Mouse (Mus musculus): Measurements from ENCODE around the gene Rbm47. TPM values are rescaled to one million over a fixed set of nuclear protein-coding genes. Genes with fewer than 3 reads are reported as not detected.
A peak's percentile ranks its signal among the peaks of the same experiment; 100 is the strongest.

The Rbm47 gene
- 7.6 and 8.9 TPM in 2 replicates for polyA plus RNA-seq (2015; fragmentation: Nextera tagmentation; extraction: Ambion mirVana)

DNA sequence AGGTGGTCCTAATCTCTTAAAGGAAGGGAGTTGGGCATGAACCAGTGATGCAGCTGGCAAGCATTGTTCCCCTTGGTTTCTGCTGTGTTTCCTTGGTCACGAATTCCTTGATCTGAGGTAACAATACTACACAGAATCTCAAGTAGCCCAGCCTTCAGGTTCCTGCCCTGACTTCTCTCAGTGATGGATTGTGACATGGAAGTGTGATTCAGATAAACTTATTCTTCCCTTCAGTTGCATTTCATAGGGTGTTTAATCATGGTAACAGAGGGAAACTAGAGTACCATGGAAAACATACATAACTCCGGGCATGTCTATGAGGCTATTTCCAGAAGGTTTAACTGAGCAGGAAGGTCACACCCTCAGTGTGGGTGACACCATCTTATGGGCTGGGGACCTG is at the start of gene Rbm47:
TSS of gene Rbm47 (minus strand) at position 101 of the 400 bp plus-strand sequence.
- no peak within 1 kb of the TSS for H3K4me3 ChIP-seq
- 80% methylated on average over 2 of the region's 2 CpGs for WGBS
- H3K9ac ChIP-seq = no peak within 1 kb of the TSS
- H3K9me3 ChIP-seq = no peaks in the 10 kb centered on the region
- H3K4me2 ChIP-seq = no peak within 1 kb of the TSS
- no peaks in the 10 kb centered on the region for H3K27me3 ChIP-seq
- no peak for ATAC-seq (ENCODE audit: insufficient number of reproducible peaks, low FRiP score, low TSS enrichment, low read depth)
- H3K36me3 ChIP-seq = no peaks in the 10 kb centered on the region
- H3K4me1 ChIP-seq = no peaks in the 10 kb centered on the region
- no peak within 1 kb of the TSS for H3K27ac ChIP-seq

DNA sequence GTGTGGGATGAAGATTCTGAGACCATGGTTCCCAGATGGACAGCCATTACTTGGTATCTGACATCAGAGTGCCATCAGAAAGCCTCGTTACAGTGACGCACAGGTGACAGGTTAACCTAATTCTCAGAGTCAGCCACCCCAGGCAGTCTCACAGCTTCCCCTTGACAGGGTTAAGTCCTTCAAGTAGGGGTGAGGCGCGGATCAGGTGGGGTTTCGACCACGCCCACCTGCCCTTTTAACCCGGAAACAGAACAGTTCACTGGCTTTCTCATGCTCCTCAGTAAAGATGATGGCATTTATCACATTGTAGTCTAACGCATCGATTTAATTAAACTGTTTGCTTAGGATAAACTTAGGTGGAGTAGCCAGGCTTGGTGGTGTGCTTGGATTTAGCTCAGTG is 47.7 kb upstream of the Rbm47 start:
- no peaks in the 10 kb centered on the region for H3K9me3 ChIP-seq
- WGBS = 79% methylated on average over 9 of the region's 9 CpGs
- no peaks in the 10 kb centered on the region for H3K36me3 ChIP-seq
- H3K4me2 ChIP-seq = no peak overlapping the region
- no peak overlapping the region for H3K4me3 ChIP-seq
- no peaks in the 10 kb centered on the region for H3K27me3 ChIP-seq
- ATAC-seq (ENCODE audit: insufficient number of reproducible peaks, low FRiP score, low TSS enrichment, low read depth) = no peak
- no peak overlapping the region for H3K9ac ChIP-seq
- no peak overlapping the region for H3K27ac ChIP-seq
- peaks cover 16% of the 10 kb centered on the region for H3K4me1 ChIP-seq

DNA sequence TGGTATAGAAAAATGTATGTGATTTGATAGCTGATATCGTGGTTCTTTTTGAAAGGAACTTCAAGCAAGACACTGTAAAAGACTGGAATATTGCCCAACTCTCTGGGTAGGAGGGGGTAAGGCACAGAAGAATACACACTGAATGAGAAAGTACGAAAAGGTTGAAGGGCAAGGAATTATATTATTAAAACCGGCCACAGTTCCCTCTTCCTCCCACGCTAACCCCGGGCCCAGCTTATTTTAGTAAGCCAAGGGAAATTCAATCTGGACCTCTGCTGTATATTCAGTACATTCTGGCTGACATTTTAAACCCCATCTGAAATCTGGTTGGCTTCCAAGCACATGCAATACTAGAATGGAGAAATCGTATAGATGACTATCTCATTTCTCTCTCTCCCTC is 46.8 kb upstream of the Rbm47 start:
- no peaks in the 10 kb centered on the region for H3K9me3 ChIP-seq
- no peaks in the 10 kb centered on the region for H3K27me3 ChIP-seq
- 44% methylated on average over 6 of the region's 6 CpGs for WGBS
- H3K4me2 ChIP-seq = no peak overlapping the region
- no peak overlapping the region for H3K9ac ChIP-seq
- peaks cover 16% of the 10 kb centered on the region for H3K4me1 ChIP-seq
- no peak overlapping the region for H3K27ac ChIP-seq
- ATAC-seq (ENCODE audit: insufficient number of reproducible peaks, low FRiP score, low TSS enrichment, low read depth) = no peak
- no peak overlapping the region for H3K4me3 ChIP-seq
- no peaks in the 10 kb centered on the region for H3K36me3 ChIP-seq

GRCm38 (mm10) chr5:66215569-66216277 is 42.8 kb upstream of the Rbm47 start:
- H3K36me3 ChIP-seq = no peaks in the 10 kb centered on the region
- H3K27me3 ChIP-seq = no peaks in the 10 kb centered on the region
- WGBS = 54% methylated on average over 10 of the region's 10 CpGs
- H3K27ac ChIP-seq = no peak overlapping the region
- H3K9ac ChIP-seq = no peak overlapping the region
- no peaks in the 10 kb centered on the region for H3K9me3 ChIP-seq
- H3K4me1 ChIP-seq = peaks cover 16% of the 10 kb centered on the region
- H3K4me2 ChIP-seq = no peak overlapping the region
- ATAC-seq (ENCODE audit: insufficient number of reproducible peaks, low FRiP score, low TSS enrichment, low read depth) = no peak
- H3K4me3 ChIP-seq = no peak overlapping the region

DNA sequence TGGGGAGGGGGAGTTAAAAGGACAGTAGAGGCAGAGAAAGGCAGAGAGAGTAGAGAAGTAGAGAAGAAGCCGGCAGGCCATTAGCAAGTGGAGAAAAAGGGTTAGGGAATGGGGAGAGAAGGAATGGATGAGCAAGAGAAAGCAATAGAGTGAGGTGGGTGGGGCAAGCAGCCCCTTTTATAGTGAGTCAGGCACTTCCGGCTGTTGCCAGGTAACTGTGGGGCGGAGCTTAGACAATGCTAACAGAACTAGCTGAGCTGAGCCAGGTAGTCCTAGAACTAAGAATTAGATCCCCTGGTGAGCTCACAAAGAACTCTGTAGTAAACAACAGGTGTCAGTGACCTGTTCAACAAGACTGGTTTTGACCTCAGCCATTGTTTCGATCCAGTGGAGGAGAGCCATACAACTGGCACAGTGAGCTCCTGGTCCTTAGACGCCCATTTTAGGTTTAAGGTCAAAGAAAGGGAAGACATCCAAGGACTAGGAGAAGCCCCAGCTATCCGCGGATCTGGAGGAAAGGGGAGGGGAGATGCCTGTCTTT is 41.5 kb upstream of the Rbm47 start:
- no peak overlapping the region for H3K9ac ChIP-seq
- WGBS = 68% methylated on average over 7 of the region's 7 CpGs
- no peak overlapping the region for H3K4me2 ChIP-seq
- no peak overlapping the region for H3K27ac ChIP-seq
- no peak for ATAC-seq (ENCODE audit: insufficient number of reproducible peaks, low FRiP score, low TSS enrichment, low read depth)
- peaks cover 7% of the 10 kb centered on the region for H3K4me1 ChIP-seq
- H3K9me3 ChIP-seq = no peaks in the 10 kb centered on the region
- no peaks in the 10 kb centered on the region for H3K27me3 ChIP-seq
- no peaks in the 10 kb centered on the region for H3K36me3 ChIP-seq
- H3K4me3 ChIP-seq = no peak overlapping the region

DNA sequence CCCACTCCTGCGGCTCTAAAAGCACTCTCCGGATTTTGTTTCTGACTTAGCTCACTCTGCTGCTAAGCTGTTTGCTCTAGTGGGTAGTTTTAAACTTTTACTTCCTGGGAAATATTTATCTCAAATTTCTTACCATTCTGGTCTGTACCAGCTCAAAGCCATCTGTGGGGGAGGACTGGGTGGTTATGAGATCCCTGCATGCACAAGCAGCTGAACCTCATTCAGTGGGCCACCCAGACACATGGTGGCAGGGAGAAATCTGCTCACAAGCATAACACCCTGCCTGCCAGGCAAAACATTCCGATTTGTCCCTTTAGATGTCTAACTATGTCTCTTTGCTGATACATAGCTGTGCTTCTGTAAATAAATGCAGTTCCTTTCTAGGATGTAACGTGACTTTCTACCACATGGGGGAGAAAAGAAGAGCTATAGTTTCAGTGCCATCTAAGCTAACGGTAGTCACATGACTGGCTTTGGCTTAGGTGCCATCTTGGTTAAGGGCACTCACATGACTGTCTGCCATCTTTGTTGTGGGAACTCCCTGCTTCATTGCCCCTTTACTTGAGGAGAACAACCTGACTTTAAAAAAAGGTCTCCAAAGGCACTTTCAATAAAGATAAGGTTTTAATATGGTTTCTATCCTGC is 36.7 kb upstream of the Rbm47 start:
- no peaks in the 10 kb centered on the region for H3K36me3 ChIP-seq
- H3K9me3 ChIP-seq = no peaks in the 10 kb centered on the region
- H3K27ac ChIP-seq = 0 out of 2 replicates have a peak overlapping the region, but pooled peaks have one; percentile 24
- no peaks in the 10 kb centered on the region for H3K4me1 ChIP-seq
- ATAC-seq (ENCODE audit: insufficient number of reproducible peaks, low FRiP score, low TSS enrichment, low read depth) = no peak
- H3K27me3 ChIP-seq = no peaks in the 10 kb centered on the region
- no peak overlapping the region for H3K4me2 ChIP-seq
- 65% methylated on average over 5 of the region's 5 CpGs for WGBS
- H3K9ac ChIP-seq = no peak overlapping the region
- H3K4me3 ChIP-seq = no peak overlapping the region

DNA sequence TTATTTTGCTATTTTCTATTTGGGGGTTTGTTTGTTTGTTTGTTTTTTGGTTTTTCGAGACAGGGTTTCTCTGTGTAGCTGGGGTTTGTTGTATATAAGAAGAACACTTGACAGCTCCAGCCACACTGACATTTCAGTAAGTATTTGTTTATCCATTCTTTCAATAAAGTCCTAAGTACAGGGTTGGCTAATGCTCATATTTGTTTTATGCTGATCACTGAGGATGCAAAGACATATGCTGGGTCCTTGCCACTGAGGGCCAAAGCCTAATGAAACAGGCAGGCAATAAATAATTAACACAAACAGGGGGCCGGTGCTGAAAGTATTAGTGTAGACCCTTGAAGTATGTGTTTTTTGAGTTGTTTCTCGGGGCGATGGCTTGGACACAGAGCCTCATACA is 32.0 kb upstream of the Rbm47 start:
- ATAC-seq (ENCODE audit: insufficient number of reproducible peaks, low FRiP score, low TSS enrichment, low read depth) = no peak
- Histone ChIP-seq H3K27me3 (no peaks in the 10 kb centered on the region), H3K9ac (no peak overlapping the region), H3K27ac (no peak overlapping the region), H3K4me2 (no peak overlapping the region), H3K9me3 (no peaks in the 10 kb centered on the region), H3K4me3 (no peak overlapping the region), H3K36me3 (no peaks in the 10 kb centered on the region), H3K4me1 (no peaks in the 10 kb centered on the region)
- 72% methylated on average over 4 of the region's 4 CpGs for WGBS

GRCm38 (mm10) chr5:66203424-66203823 is 30.5 kb upstream of the Rbm47 start:
- no peak overlapping the region for H3K4me3 ChIP-seq
- H3K27ac ChIP-seq = no peak overlapping the region
- WGBS = 83% methylated on average over 1 of the region's 1 CpGs
- no peaks in the 10 kb centered on the region for H3K27me3 ChIP-seq
- H3K4me2 ChIP-seq = no peak overlapping the region
- no peaks in the 10 kb centered on the region for H3K36me3 ChIP-seq
- no peak for ATAC-seq (ENCODE audit: insufficient number of reproducible peaks, low FRiP score, low TSS enrichment, low read depth)
- no peak overlapping the region for H3K9ac ChIP-seq
- H3K9me3 ChIP-seq = no peaks in the 10 kb centered on the region
- no peaks in the 10 kb centered on the region for H3K4me1 ChIP-seq

DNA sequence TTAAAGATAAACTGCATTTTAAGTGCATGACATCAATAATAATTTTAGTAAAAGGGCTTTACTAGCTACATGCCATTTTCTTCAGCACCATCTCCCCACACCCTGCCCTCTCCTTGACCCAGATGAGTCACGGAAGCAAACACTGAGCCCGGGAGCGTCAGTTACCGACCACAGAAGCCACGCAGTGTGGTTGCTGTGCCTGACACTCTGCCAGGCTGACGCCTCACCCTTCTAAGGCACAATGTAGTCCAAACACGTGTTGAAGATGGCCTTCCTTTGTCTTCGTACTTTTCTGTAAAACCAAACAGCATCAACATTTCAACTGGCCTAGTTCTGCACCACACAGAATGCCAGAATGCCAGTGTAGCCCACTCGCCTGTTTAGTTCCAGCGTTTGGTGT is 27.1 kb upstream of the Rbm47 start:
- 69% methylated on average over 10 of the region's 10 CpGs for WGBS
- H3K36me3 ChIP-seq = no peaks in the 10 kb centered on the region
- no peaks in the 10 kb centered on the region for H3K4me1 ChIP-seq
- ATAC-seq (ENCODE audit: insufficient number of reproducible peaks, low FRiP score, low TSS enrichment, low read depth) = no peak
- H3K9ac ChIP-seq = no peak overlapping the region
- no peak overlapping the region for H3K4me2 ChIP-seq
- no peak overlapping the region for H3K27ac ChIP-seq
- H3K9me3 ChIP-seq = no peaks in the 10 kb centered on the region
- H3K4me3 ChIP-seq = no peak overlapping the region
- H3K27me3 ChIP-seq = no peaks in the 10 kb centered on the region

- no peaks in the 10 kb centered on the region for H3K36me3 ChIP-seq
- H3K9ac ChIP-seq = no peak overlapping the region
- H3K9me3 ChIP-seq = no peaks in the 10 kb centered on the region
- 75% methylated on average over 10 of the region's 10 CpGs for WGBS
- no peaks in the 10 kb centered on the region for H3K27me3 ChIP-seq
- no peak for ATAC-seq (ENCODE audit: insufficient number of reproducible peaks, low FRiP score, low TSS enrichment, low read depth)
- H3K4me2 ChIP-seq = no peak overlapping the region
- no peak overlapping the region for H3K27ac ChIP-seq
- no peaks in the 10 kb centered on the region for H3K4me1 ChIP-seq
- H3K4me3 ChIP-seq = no peak overlapping the region
Measured at GRCm38 (mm10) chr5:66195323-66195722, 22.4 kb upstream of the Rbm47 start.

- Histone ChIP-seq H3K36me3 (no peaks in the 10 kb centered on the region), H3K4me2 (no peak overlapping the region), H3K9me3 (no peaks in the 10 kb centered on the region), H3K9ac (no peak overlapping the region), H3K27me3 (no peaks in the 10 kb centered on the region), H3K4me1 (no peaks in the 10 kb centered on the region), H3K4me3 (no peak overlapping the region), H3K27ac (no peak overlapping the region)
- no peak for ATAC-seq (ENCODE audit: insufficient number of reproducible peaks, low FRiP score, low TSS enrichment, low read depth)
- WGBS = 90% methylated on average over 11 of the region's 11 CpGs
Measured at GRCm38 (mm10) chr5:66193218-66193846, 20.4 kb upstream of the Rbm47 start.

DNA sequence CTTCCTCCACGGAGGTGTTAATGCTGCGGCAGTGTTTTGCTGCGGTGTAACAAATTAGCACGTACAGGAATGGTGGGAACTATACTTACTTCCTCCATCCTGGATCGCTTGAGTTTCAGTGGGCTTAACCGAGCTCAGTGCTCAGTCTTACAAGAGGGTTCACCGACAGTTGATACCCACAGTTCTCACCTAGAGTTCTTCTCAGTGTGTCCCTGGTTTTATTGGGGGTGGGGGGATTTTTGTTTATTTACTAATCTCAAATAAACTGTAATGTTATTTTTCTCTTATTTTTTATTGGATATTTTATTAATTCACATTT is 18.2 kb upstream of the Rbm47 start:
- Histone ChIP-seq H3K4me3 (no peak overlapping the region), H3K9me3 (no peaks in the 10 kb centered on the region), H3K4me2 (no peak overlapping the region), H3K36me3 (no peaks in the 10 kb centered on the region), H3K27ac (no peak overlapping the region), H3K9ac (no peak overlapping the region), H3K4me1 (no peaks in the 10 kb centered on the region), H3K27me3 (no peaks in the 10 kb centered on the region)
- 78% methylated on average over 7 of the region's 7 CpGs for WGBS
- no peak for ATAC-seq (ENCODE audit: insufficient number of reproducible peaks, low FRiP score, low TSS enrichment, low read depth)
